Mouse (Mus musculus) small intestine, adult 2 months (tissue): Measurements from ENCODE around the gene Ttc37. TPM values are rescaled to one million over a fixed set of nuclear protein-coding genes. Genes with fewer than 3 reads are reported as not detected.

Experiments
- H3K27ac ChIP-seq: fragments of 200-500 bp; 2 replicates; pipeline ENCODE4 v1.5.1; 2012; ENCODE audit warnings: low read depth, low read length, control low read depth, inconsistent platforms; ENCODE audit not compliant: insufficient read depth
- H3K27me3 ChIP-seq: fragments of 200-500 bp; 2 replicates; pipeline ENCODE4 v1.6.1; 2012; ENCODE audit warnings: mild to moderate bottlenecking, moderate library complexity, low read length, inconsistent platforms; ENCODE audit not compliant: control insufficient read depth, insufficient read depth
- H3K36me3 ChIP-seq: fragments of 200-500 bp; 2 replicates; pipeline ENCODE4 v1.6.1; 2012; ENCODE audit warnings: mild to moderate bottlenecking, low read length, control low read depth, inconsistent platforms; ENCODE audit not compliant: control insufficient read depth, insufficient read depth
- H3K4me1 ChIP-seq: fragments of 200-500 bp; 2 replicates; pipeline ENCODE4 v1.6.1; 2012; ENCODE audit warnings: low read length, inconsistent platforms, mixed read lengths; ENCODE audit not compliant: control insufficient read depth, insufficient read depth, insufficient read length
- H3K4me3 ChIP-seq: fragments of 200-500 bp; 2 replicates; pipeline ENCODE4 v1.5.1; 2012; ENCODE audit warnings: low read depth, mild to moderate bottlenecking, control low read depth, inconsistent platforms, low read length, moderate library complexity
- CTCF ChIP-seq: fragments of 200-500 bp; IDR thresholded peaks from 2 replicates; pipeline ENCODE4 v1.5.1; 2012; ENCODE audit warnings: low read depth, mild to moderate bottlenecking, control low read depth, inconsistent platforms, low read length, moderate library complexity, mixed read lengths; ENCODE audit not compliant: insufficient replicate concordance, insufficient read length; ENCODE audit errors: extremely low read depth
- POLR2A ChIP-seq: fragments of 200-500 bp; IDR thresholded peaks from 2 replicates; pipeline ENCODE4 v1.6.1; 2012; ENCODE audit warnings: low read depth, mild to moderate bottlenecking, control low read depth, inconsistent platforms, low read length, moderate library complexity
- WGBS: fragments of 180-500 bp; shearing (Covaris S2); methylation state at CpG from one replicate; pipeline ENCODE4 v1.1.7; 2018; 5-methylcytosine and 5-hydroxymethylcytosine counted together
- polyA plus RNA-seq: library from polyadenylated mRNA; depleted of rRNA; stranded (reverse); fragments of >200 nt; gene quantifications from 2 replicates; pipeline ENCODE4 v1.2.3, GENCODE M21; 2012

The Ttc37 gene
- polyA plus RNA-seq, 1 experiment, result 4.5 TPM

DNA sequence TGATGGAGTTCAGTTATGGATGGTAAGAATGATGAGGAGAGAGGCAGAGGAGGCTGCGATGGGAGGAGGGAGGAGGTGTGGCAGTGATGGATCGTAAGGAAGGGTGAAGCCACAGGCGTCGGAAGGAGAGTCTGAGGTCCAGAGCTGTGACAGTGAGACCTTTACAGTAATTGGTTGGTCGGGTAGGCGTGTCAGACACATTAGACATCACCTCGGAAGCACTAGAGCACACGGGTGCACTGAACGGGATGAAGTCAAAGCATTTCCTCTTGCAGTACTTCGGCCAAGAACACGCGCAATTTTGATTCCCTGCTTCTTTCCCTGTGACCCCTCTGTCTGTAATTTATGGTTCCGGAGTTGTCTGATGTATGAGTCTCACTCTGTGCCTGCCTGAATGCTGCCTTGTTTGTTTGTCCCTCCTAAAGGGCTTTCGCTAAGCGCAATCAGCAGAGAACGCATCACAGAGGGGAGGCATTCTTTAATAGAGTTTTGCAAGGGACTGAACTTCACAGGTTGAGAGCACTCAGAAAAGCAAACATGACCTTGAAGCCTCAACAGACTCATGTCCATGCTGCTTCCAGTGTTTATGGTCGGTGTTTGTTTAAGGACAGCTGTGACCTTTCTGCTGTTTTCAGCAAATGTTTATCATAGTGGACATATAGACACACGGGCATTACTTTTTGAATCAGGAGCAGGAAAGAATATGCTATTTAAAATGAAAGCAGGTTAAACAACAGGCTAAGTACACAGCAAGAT, 10.7 kb downstream of the Ttc37 start:
- 82% methylated on average over 18 of the region's 18 CpGs for WGBS
- H3K27ac ChIP-seq, result no peak overlapping the region
- TF ChIP-seq CTCF, result no peak
- no peak for TF ChIP-seq POLR2A

DNA sequence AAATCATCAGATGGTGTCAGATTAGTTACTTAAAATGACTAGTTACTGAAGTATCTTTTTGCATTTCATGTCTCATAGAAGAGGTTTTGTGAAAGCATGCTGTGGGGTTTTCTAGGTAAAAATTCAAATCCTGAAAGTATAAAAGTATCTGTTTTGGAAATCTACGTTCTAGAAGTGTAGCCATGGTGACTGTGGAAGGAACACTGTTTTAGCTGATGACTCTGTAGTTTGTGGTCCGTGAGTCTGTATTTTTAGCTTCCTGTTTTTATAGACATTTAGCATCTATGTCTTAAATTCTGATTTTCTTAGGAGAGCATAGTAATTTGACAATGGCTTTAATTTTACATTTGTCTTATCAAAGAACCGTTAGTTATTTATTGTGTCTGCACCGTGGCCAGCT, 30.3 kb downstream of the Ttc37 start:
- no peak overlapping the region for H3K27ac ChIP-seq
- TF ChIP-seq POLR2A, result no peak
- peaks cover 40% of the 10 kb centered on the region for H3K36me3 ChIP-seq
- no peak overlapping the region for H3K4me3 ChIP-seq
- H3K27me3 ChIP-seq, result no peaks in the 10 kb centered on the region
- no peaks in the 10 kb centered on the region for H3K4me1 ChIP-seq
- WGBS, result 90% methylated on average over 4 of the region's 4 CpGs

More for the DNA sequence above, 10.7 kb downstream of the Ttc37 start:
- no peaks in the 10 kb centered on the region for H3K4me1 ChIP-seq
- H3K27me3 ChIP-seq, result no peaks in the 10 kb centered on the region
- H3K36me3 ChIP-seq, result peaks cover 34% of the 10 kb centered on the region
- no peak overlapping the region for H3K4me3 ChIP-seq

DNA sequence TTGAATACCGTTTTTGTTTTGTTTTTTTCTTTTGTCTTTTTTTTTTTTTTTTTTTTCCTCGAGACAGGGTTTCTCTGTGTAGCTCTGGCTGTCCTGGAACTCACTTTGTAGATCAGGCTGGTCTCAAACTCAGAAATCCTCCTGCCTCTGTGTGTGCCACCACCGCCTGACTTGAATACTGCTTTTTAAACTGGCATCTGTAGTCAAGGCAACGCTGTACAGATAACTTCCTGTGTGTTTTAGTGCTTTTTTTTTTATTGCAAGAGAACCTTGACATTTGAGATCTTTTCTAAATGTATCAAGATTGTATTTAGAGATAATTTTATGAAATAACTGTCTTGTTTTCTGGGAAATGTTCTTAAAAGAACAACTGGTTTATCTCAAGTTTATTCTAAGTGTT, 33.9 kb downstream of the Ttc37 start:
- Histone ChIP-seq H3K27me3 (no peaks in the 10 kb centered on the region), H3K4me1 (no peaks in the 10 kb centered on the region), H3K27ac (no peak overlapping the region), H3K4me3 (no peak overlapping the region), H3K36me3 (peaks cover 35% of the 10 kb centered on the region)
- TF ChIP-seq POLR2A, result no peak
- TF ChIP-seq CTCF, result no peak
- WGBS, result 78% methylated on average over 4 of the region's 4 CpGs

DNA sequence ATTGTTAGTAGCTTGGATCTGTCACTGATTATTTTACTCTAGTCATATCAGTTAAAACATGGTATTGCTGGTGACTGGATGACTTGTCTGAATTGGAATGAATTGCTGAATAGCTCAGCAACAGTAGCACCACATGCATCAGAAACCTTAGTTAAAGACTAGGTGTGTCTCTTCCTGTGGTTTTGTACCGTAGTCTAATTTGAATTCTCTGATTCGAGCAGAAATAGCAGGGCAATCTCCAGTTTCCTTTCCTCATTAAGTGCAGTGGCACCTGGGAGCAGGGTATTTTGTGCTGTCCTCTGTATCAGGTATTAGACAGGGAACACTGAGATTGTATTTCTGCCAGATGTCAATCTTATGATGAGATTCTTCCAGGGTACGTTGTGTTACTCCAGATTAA, 40.3 kb downstream of the Ttc37 start:
- Histone ChIP-seq H3K4me1 (no peaks in the 10 kb centered on the region), H3K36me3 (peaks cover 36% of the 10 kb centered on the region), H3K27me3 (no peaks in the 10 kb centered on the region), H3K27ac (no peak overlapping the region), H3K4me3 (no peak overlapping the region)
- TF ChIP-seq POLR2A, result no peak
- TF ChIP-seq CTCF, result no peak
- 77% methylated on average over 3 of the region's 3 CpGs for WGBS

DNA sequence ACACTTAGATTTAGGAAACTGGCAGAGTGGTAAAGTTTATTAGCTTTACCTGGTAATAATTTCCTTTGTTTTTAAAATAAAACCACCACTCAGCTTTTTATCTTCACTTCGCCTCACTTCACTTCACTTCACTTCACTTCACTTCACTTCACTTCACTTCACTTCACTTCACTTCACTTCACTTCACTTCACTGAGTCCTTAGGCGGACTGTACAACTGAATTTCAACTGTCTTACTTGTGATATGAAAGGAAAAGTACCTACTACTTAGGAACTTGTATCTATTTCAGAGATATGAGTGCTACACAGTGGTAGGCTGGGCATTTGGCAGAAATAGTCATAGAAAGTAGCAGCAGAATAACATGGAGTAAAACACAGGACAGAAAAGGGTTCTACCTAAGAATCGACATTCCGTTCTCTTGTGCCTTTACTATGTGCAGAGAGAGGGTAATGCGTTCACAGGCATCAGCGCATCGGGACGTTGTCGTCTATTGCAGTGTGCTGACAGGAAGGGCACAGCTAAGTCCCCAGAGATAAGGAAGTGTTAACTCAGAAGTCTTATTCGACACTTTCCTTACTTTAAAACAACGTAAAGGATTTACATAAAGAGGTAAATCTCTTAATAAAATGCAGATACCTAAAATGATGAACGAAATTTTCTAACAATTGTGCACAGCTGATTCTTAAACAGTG, 42.7 kb downstream of the Ttc37 start:
- 92% methylated on average over 12 of the region's 12 CpGs for WGBS
- Histone ChIP-seq H3K27me3 (no peaks in the 10 kb centered on the region), H3K4me3 (no peak overlapping the region), H3K36me3 (peaks cover 30% of the 10 kb centered on the region), H3K4me1 (no peaks in the 10 kb centered on the region), H3K27ac (no peak overlapping the region)
- TF ChIP-seq POLR2A (no peak), CTCF (no peak)

DNA sequence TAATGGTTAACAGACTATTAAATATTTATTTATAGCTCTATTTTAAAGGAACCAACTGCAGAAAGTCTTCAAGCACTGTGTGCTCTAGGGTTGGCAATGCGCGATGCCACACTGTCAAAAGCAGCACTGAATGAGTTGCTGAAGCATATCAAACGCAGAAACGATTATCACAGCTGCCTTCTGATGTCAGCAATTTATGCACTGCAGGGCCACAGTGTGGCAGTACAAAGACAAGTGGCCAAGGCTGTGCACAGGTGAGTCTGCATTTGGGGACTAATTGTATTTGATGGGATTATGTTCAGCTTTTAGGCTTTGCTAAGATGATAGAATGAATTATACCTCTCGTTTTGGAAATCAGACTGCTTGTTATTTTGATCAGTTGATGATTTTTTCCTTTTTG, 51.9 kb downstream of the Ttc37 start:
- Histone ChIP-seq H3K4me1 (no peaks in the 10 kb centered on the region), H3K4me3 (no peak overlapping the region), H3K27ac (no peak overlapping the region), H3K36me3 (peaks cover 33% of the 10 kb centered on the region), H3K27me3 (no peaks in the 10 kb centered on the region)
- TF ChIP-seq CTCF, result no peak
- TF ChIP-seq POLR2A, result no peak
- WGBS, result 88% methylated on average over 5 of the region's 5 CpGs

DNA sequence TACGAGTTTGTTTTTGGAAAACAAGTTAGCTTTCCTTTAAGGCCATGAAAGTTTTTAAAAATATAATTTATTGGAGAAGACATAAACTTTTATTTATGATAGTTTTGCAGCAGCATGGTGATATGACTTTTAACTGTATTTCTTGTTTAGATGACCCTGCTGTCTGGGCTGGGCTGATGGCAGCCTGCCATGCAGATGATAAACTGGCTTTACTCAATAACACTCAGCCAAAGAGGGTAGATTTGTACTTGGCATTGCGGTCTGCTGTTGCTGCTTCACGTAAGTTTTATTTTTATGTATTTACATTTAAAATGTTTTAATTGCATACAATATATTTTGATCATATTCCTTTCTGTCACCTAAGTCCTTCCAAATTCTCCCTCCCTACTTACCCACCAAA, 58.6 kb downstream of the Ttc37 start:
- WGBS, result 82% methylated on average over 3 of the region's 3 CpGs
- Histone ChIP-seq H3K4me1 (no peaks in the 10 kb centered on the region), H3K27ac (no peak overlapping the region), H3K27me3 (no peaks in the 10 kb centered on the region), H3K4me3 (no peak overlapping the region), H3K36me3 (peaks cover 32% of the 10 kb centered on the region)
- no peak for TF ChIP-seq CTCF
- TF ChIP-seq POLR2A, result no peak
